Mouse (Mus musculus) WW6 (cell line): ENCODE measurements at regions not wholly inside any gene's neighbourhood (a gene's known extent, or its start where the extent isn't known, plus 50 kb on each side); places are given as distances from the start of the nearest gene placed in this dataset.

Experiments used
- DNase-seq: peaks from one replicate; pipeline ENCODE4 v3.0.0-alpha.2; 2013; ENCODE audit warnings: low read depth, low spot score

DNA sequence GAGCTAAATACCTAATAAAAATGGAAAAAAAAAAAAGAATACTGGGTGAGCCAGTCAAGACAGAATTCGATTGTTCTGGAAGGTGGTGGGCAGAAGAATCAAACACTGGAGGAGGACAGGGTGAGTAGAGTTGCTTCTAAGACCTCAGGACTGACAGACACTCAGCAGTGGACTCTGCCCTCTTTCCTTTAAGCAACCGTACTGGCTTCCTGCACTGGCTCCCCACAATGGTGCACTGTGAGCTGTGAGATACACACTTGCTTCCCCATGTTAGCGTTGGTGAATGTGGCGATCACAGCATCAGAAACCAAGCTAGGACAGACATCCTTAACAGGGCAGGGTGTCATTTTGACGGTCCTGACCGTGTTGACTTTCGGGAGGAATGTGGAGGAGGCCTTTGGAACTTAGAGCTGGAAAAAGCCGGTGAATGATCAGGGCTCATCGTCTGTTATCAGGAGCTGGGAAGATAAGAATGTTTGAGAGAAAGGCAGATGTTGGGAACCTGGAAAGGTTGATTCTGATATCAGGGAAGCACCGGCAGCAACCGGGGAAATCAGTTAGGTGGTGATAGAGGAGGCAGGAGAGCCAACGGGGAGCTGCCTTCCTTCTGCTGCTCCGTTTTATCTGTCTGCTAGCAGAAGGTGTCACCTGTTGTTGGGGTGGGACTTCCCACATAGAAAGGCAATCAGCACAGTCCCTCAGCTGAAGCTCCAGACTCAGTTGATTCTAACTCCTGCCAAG lies 254.8 kb downstream of the Ajap1 start:
- DNase-seq: no peak

DNA sequence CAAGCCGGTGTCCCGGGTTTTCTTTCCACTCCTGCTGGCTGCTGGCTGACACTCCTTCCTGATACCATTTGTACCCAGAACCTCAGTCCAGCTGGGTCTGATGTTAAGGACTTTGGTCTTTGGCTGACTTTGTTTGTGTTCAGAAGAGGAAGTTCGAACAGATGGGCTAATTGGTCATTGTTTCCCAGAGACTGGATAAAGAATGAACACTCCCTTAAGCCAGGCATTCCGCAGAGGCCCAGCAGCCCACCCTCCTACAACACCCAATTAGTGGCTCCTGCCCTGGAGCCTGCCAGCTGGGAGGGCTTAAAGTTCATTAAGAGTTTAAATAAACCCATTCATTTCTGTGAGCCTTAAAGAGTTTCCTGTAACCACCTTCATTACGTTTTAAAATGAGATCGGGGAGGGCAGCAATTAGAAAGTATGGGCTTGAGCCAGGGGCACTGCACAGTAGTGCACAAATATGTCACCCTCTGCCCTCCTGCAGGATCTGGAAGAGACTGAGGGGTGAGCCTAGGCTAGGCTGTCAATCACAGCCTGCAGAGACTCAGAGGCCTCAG lies 257.9 kb downstream of the Ajap1 start:
- no peak for DNase-seq

DNA sequence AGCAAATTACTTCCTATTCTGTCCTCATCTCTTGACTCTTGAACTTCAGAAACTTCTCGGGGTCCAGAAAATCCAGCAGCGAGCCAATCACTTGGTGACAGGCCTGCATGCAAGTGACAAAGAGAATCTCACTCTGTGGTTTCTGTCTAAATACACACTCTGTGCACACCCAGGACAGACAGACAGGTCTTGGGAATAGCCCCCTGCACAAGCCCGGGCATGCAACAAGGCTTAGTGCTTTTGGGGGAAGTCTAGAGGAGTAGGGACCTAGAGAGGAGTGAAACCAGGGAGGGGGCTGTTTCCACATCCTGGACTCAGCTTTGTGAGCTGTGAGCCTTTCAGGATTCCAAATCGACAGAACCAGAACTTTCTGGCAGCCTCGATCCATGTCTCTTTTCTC lies 259.6 kb downstream of the Ajap1 start:
- DNase-seq: no peak

DNA sequence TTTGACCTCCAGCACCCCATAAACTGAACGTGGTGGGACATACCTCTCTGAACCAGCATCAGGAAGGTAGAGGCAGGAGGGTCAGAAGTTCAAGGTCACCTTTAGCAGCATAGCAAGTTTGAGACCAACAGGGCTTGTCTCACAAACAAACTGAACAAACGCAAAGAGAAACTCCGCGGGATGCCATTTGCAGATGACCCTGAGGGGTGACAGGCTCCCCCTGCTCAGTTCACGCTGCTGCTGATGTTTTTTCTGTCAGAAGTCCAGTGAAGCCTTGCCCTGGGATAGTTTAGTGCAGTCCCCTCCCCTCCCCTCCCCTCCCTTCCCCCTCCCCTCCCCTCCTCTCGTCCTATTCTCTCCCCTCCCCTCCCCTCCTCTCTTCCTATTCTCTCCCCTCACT lies 262.1 kb downstream of the Ajap1 start:
- DNase-seq: no peak

DNA sequence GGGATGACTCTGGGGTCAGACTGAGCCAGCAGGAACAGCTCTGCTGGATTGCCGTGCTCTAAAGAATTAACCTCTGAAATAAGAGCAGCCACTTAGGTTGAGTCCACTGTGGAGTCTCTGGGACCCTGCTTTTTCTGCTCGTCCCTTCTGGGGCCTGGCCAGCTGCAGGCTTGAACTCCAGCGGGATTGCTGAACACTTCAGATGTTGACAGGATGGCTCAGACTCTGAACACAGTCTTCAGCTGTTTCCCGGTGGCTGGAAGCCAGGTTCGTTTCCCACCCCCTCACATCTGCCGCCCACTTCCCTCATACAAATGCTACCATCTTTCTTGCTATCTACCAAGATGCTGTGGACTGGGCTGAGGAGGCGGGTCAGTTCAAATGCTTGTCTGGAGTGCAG lies 262.5 kb downstream of the Ajap1 start:
- no peak for DNase-seq

DNA sequence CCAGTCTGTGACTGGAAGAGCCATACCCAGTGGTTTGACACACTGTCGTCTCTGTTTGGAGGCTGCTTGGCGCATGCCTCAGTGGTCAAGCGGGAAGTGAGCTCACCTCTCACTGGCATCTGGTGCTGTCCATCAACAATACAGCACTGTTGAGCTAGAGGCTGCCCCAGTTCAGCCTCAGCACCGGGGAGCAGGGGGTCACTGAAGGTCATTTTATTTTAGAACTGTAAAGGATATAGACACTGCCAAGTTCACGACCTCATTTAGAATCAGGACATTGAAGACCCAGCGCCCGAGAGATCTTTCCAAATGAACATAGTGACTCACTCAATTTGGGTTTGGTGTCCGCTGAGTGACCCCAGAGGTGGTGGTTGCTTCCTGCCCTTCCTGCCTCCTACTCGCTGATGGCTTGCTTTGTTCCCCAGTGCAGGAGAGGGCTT lies 265.1 kb downstream of the Ajap1 start:
- no peak for DNase-seq

DNA sequence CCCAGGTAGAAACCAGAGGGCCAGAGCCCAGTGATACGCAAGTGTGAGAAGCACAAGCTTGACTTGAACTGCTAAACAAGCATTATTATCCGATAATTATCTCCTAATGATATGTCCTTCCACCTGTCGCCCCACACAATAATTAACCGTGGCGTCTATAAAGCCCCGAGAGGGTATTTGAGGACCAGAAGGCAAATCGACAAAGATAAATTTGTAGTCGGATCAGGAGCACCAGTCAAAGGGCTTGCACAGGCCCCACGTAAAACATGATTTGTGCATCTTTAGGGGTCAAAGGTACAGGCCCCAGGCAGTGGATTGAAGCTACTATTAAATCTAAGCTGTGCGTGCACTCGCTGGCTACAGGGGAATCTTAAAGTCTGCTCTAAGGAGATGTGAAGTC lies 270.5 kb downstream of the Ajap1 start:
- DNase-seq: no peak

DNA sequence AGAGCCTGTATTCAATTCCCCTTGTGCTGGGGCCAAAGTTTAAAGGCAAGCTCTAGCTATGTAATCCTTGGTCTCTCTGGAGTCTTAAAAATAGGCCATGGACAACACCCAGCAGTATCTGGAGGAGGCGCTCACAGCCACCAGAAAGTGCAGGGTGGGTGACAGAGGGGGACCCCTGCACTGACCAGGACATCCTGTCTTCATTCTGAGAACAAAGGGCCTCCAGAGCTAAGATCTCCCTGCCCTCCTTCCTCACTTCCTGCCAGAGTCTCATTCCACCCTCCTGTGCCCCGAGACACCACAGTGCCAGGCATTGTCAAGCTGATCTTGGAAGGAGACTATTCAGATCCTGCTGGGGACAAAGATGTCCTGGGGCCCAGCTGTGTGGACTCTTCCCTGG lies 273.8 kb downstream of the Ajap1 start:
- no peak for DNase-seq

DNA sequence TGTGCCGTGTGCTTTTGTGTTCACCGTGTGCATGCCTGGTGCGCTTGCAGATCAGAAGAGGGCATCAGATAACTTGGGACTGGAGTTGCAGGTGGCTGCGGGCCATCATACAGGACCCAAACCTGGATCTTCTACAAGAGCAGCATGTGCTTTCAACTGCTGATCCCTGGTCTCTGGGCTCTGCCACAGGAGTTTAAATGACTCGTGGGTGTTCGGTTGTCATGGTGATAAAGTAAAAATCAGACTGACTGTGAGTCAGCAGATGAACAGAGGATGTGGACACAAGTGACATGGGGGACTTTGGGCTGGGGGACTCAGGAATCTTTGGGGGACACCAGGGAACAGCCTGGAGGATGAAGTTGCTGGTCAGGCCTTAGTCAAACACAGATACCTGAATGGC lies 274.4 kb downstream of the Ajap1 start:
- no peak for DNase-seq

DNA sequence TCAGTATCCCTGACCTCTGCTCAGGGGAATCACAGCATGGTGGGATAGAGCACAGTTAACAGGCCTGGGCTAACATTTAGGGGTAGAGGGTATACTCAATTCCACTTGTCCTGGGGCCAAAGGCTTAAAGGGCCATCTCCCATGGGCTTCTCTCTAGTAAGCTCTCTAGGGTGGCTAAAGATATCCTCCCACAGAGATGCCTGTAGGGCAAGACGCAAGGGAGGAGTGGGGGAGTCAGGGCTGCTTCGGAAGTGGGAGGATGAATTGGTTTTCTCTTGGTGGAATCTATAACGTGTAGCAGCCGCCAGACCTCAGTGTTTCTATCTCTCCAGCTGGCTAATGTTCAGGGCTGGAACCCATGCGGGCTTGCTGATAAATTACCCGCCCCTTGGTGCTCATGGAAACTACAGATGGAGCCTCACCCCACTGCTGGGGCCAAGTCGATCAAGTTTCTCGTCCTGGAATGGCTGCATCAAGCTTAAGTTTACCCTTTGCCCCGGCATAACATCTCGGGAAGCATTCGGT lies 275.0 kb downstream of the Ajap1 start:
- DNase-seq: no peak

DNA sequence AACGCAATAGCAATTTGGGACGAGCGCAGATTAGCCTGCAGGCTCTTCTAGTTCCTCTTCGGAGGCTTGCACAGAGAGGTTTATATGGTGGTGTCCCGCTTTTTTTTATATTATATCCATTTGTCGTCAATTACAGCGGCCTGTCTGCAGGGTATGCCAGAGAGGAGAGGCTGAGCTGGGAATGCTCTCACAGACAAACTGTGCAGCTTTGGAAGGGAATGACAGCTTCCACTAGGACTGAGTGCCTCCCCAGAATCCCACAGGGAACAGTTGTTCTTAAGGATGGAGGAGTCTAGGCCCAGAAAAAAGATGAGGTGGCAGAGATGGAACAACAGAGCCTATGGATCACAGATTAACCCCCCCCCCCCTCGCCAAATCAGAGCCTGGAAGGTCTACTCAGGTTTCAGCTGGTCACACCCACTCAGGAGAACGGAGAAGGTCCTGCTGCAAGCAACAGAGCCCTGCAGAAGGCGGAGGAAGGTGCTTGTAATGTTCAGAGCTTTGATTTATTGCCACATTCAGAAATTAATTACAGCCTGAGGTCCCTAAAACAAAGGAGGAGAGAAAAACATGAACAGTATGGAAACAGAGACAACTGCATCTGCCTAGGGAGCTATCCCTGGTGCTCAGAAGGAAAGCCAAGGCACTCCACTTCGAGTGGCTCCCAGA lies 275.7 kb downstream of the Ajap1 start:
- no peak for DNase-seq

DNA sequence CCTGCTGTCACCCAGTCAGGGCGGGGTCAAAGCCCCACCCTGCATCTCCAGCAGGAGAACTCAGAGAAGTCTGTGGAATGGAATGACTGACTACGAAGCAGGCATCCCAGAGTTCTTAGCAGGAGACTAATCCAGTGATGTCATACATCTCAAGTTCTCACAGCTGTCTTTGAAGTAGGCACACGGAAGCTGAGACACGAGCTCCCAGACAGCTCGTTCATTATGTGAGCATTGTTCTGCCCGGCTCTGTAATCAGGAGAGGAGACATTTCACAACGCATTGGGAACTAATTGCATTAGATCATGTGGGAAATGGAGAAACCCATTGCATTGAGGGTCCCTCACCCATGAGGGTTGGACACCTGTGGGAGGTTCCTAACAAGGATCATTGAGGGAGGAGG lies 277.8 kb downstream of the Ajap1 start:
- no peak for DNase-seq

DNA sequence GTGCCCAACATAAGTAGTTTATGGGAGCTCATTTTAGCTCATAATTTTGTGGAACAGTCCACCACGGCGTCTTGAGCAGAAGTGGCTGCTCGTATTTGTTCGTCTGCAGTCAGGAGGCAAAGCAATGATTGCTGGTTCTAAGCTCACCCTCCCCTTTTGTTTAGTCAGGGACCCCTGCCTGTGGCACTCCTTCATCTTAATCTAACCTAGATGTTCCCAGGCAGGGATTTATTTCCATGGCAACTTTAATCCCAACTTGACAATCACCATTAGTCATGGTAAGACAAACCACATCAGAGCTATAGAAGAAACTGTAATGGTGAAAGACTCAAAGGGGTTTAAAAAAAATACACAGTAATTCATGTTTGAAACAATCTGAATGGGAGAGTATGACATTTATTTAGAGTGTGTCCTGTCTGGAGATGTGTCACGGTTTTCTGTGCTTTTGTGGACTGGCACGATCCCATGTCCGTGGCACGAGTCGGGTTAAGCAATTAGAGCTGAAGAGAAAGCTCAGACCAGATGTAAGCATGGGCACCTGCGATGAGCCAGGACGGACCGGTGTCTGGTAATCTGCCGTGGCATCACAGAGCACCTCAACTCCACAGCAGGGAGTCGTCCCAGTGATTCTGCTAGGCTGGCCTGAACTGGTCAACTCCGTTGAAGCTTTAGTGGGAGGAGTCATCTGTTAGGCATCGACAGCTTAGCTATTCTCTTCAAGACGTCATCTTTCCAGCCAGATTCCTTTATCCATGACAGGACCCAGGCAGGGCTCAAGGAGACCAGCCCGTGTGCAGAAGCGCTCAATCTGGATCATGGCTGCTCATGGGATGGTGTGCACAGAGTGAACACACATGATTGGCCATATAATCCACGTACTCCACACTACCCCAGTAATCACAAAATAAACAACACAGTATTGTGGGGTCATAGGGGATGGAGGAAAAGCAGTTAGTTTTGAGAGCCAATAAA lies 281.5 kb downstream of the Ajap1 start:
- no peak for DNase-seq

DNA sequence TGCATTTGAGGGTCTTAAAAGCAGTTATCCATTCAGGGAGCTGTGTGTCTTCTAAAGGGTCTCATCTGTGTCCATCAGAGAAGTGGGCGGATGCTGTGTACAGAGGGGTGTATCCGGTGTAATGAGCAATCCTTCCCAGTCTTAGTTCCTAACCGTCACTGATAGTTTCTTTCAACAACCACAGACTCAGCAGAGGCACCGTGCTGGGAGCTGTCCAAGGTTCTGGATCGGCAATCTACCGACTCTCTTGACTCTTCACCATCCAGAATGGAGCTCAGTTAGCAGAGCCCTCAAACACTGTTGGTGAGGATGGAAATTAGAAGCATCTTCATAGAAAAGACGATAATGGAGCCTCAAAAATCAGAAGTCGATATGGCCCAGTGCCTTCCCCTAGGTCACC lies 293.1 kb downstream of the Ajap1 start:
- peak; percentile 65 for DNase-seq

DNA sequence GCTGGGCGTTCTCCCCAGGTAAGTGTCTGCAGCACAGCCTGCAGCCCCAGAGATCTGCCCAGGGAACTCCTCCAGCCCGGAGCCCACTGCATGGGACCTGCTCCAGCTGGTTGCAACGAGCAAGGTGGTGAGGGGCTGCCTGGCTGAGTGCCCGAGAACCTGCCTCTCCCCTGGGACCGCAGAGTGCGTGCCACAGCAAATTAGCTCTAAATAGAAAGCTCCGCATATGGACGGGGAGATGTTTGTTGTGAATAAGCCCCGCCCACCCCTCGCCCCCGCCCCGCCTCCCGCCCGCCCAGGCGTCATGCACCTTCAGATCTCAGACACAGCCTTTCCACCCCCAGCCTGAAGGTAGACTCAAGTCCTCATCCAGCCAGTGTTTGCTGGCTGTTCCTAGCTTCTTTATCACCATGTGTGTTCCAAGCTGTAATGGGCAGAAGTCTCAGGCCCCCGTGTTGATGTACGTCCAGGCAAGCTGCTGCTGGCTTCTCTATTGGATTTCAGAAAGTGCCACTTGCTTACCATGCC lies 294.0 kb downstream of the Ajap1 start:
- no peak for DNase-seq

DNA sequence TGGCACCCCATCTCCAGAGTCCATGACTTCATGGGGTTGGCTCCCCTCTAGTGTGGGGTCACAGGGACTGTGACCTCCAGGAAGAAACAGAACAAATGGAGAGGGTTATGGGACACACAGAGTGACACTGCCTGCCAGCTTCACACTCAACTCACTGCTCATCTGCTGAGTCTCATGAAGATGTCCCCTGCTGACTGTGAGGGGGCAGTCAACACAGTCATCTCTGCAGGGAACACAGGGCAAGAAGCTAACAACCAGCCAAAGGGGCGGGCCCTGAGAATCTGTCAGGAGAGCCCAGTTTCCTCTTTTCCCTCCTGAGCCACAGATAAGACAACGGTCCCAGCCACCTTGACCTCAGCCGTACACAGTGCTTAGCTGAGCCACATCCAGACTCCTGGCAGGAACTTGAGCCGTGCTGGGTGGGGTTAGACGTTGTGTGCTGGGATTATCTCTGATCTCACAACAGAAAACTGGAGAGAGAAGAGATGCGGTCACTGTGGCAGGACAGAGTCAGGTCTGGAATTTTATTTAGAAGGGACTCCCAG lies 294.6 kb downstream of the Ajap1 start:
- no peak for DNase-seq

DNA sequence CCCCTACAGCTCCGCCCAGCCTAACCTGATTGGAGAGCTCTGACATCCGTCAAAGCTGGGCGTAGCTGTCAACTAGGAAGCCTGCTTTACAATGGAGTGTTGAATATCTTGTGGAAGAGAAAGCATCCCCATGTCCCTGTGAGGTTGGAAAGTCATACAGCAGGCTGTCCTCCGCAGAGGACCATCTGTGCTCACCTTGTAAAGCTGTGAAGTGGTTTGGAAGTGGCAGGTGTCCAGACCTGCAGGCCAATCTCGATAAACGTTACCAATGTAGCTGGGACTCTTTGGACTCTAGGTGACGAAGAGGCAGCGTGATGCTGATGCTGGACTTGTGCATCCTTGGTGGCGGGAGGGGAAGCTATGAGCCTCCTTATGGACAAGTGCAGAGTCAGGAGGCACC lies 305.1 kb downstream of the Ajap1 start:
- no peak for DNase-seq

DNA sequence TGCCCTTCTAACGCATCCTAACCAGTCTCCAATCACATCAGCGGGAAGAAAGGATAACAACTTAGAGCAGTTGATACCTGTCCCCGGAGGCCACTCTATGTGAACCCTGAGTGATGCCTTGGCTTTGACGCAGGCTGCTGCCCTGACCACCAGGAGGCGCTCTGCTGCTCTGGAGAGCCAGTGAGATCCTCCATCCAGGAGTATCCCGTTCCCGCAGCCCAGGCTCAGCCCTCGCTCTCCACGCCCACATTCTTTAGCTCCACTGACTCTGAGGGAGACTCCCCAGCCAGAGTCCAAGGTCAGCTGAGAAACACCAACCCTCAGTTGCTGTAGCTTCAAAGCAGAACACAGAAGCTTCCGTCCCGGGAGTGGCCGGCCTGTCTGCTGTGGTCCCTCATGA lies 307.0 kb downstream of the Ajap1 start:
- DNase-seq: peak; percentile 84

DNA sequence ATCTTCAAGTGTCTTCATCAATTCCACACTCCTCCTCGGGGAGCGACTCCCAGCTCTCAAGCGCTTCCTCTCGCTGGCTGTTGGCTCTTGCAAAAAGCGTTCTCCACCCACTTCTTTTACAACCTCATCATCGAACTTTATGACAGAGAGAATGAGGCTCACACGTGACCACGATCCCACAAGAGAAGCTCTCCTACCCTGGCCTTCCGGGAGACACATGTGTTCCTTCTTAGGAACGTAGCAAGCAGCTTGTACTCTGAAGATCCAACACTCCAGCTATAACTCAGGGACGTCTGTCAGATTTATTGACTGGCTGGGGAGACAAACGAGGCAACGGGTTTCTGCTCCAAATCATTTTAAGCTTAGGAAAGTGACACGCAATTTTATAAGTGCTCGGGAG lies 307.5 kb downstream of the Ajap1 start:
- no peak for DNase-seq

DNA sequence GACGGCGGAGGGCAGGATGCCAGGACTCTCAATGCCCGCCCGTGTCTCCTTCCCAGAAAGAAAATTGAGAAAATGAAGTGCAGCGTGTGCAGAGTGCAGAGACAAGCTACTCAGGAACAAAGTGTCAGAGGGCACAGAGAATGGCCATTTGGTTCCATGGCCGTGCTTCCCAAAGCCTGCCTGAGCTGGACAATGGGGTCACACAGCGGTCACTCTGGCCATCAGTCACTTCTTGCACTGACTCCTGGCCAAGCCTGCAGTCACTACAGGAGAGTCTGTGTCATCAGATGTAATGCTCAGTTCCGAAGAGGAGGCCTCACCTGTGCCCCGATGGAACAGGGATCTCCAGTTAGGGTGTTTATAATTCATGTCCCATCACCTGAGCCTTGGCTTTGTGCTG lies 312.6 kb downstream of the Ajap1 start:
- no peak for DNase-seq

DNA sequence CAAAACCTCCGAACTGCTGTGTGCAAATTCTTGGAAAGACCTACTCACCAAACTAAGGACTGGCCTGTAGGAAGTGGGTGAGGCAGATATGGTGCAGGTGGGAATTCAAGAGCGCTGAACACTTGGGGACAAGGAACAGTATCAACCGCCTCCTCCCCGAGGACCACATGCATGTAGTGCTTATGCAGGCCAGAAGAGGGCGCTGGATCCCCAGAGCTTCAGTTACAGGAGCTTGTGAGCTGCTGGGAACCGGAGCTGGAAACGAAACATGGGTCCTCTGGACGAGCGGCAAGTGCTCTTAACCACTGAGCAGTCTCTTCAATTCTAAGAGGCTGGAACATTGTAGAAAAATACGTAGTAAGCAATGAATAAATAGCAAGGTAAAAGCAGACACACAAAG lies 317.8 kb downstream of the Ajap1 start:
- no peak for DNase-seq
